Mouse (Mus musculus): ENCODE measurements around the gene Gfra1. TPM values are rescaled to one million over a fixed set of nuclear protein-coding genes. Genes with fewer than 3 reads are reported as not detected.

Gfra1 gene
- polyA plus RNA-seq, 1 experiment from 2014 or later: 9.5 TPM

DNA sequence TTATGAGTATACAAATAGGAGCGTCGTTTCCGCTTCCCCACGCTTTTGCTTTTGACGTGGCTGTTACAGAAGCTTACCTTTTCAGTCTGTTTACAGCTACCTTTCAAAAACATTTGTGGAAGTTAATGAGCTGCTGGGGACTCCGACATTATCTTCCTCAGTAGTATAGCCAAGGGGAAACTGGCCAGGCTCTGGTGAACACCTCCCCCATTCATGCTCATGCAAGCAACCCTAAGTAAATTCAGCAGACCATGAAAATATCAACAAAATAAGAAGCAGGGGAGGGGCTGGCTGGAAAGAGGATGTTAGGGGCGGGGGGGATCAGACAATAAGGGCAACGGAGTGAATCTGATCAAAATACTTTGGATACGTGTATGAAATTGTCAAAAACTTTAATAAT lies 228.0 kb downstream of the Gfra1 start:
- WGBS: 34% methylated on average over 9 of the region's 9 CpGs
- Histone ChIP-seq H3K36me3 (no peaks in the 10 kb centered on the region), H3K9me3 (no peaks in the 10 kb centered on the region), H3K27ac (no peak overlapping the region), H3K4me2 (peak overlapping the region; percentile 19; the same call in 1 of the 2 replicates), H3K4me3 (no peak overlapping the region), H3K4me1 (peaks cover 15% of the 10 kb centered on the region), H3K9ac (no peak overlapping the region), H3K27me3 (no peaks in the 10 kb centered on the region)
- 0 out of 2 replicates have a peak, but pooled peaks have one; percentile 23 for ATAC-seq (ENCODE audit: borderline replicate concordance, extremely low read depth, low FRiP score, low TSS enrichment)

DNA sequence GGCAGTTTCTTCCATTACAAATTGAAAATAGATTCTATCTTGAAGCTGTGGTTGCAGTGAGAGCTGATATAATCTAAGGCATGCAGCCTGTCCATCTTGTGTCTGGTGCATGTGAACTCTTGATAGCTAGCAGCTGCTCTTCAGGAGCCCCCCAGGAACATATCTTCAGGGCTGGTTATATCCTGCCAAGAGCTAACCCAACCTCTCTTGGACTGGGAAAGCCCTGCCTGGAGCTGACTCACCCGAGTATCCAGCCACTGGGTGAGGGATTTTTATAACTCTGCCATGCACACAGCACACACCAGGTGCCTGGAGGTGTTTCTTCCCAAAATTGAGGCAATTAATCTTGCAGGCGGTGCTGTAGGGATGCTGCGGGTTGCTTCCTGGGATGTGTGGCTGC lies 228.8 kb downstream of the Gfra1 start:
- Histone ChIP-seq H3K9me3 (no peaks in the 10 kb centered on the region), H3K9ac (no peak overlapping the region), H3K36me3 (no peaks in the 10 kb centered on the region), H3K4me1 (peaks cover 15% of the 10 kb centered on the region), H3K27me3 (no peaks in the 10 kb centered on the region), H3K4me3 (no peak overlapping the region), H3K27ac (no peak overlapping the region), H3K4me2 (no peak overlapping the region)
- 35% methylated on average over 3 of the region's 3 CpGs for WGBS
- ATAC-seq (ENCODE audit: borderline replicate concordance, extremely low read depth, low FRiP score, low TSS enrichment): no peak

DNA sequence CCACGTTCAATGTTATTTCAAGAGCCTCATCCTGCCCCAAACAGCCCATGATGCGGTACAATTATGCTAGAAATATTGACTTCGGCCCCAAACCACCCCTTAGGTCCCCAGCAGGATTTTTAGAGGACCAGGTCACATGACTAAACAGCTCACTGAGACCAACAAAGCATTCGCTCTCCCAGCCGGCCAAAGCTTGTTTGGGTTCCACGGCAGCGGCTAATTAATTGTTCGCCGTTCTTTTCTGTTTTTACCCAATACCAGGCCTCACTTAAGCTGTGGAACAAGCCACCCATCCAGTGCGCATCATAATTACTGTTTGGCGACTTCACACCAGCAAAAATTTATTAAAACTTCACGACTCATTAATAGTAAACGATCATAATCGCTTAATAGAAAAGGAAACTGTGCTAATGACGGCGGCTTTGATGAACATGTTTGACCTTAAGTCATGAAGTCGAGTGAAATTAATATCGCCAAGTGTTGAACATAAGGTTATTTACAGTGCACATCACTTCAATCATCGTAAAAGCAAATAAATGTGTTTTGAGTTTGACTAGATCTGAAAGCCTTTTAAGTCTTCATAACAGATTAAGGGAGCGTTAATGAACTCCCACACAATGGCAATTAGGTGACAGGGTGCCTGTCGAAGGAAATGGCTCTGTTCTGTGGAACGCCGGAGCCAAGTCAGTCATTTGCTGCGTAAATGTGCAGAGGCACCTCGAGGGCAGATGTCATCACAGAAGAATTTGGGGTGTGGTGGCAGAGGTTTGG lies 235.5 kb downstream of the Gfra1 start:
- no peak for ATAC-seq (ENCODE audit: borderline replicate concordance, extremely low read depth, low FRiP score, low TSS enrichment)
- no peaks in the 10 kb centered on the region for H3K9me3 ChIP-seq
- WGBS: 50% methylated on average over 25 of the region's 25 CpGs
- peaks cover 6% of the 10 kb centered on the region; the same call in 1 of the 2 replicates for H3K27me3 ChIP-seq
- no peaks in the 10 kb centered on the region for H3K4me1 ChIP-seq
- H3K36me3 ChIP-seq: no peaks in the 10 kb centered on the region
- no peak overlapping the region for H3K27ac ChIP-seq
- peak overlapping the region; percentile 18; the same call in 1 of the 2 replicates for H3K4me2 ChIP-seq
- no peak overlapping the region for H3K4me3 ChIP-seq
- no peak overlapping the region for H3K9ac ChIP-seq

DNA sequence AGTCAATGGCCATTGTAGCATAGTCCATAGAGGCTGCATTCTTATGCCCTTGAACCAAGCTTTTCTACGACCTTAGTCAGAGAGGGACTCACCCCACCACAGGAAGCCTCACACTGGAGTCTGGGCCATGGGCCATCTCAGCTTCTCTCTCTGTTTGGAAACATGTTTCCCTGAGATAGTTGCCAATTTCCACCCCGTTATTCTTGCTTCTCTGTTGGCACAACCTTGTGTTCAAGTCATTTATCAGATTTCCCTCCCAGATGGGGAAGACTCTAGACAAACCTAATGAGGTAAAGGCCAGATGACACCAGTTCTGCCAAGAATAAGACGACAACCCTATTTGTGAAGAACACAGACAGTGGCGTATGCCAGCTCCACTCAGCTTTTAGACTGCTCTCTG lies 238.1 kb downstream of the Gfra1 start:
- Histone ChIP-seq H3K4me1 (no peaks in the 10 kb centered on the region), H3K9ac (no peak overlapping the region), H3K4me2 (no peak overlapping the region), H3K27ac (no peak overlapping the region), H3K36me3 (no peaks in the 10 kb centered on the region), H3K4me3 (no peak overlapping the region), H3K27me3 (peaks cover 6% of the 10 kb centered on the region; the same call in 1 of the 2 replicates), H3K9me3 (no peaks in the 10 kb centered on the region)
- ATAC-seq (ENCODE audit: borderline replicate concordance, extremely low read depth, low FRiP score, low TSS enrichment): no peak
- 50% methylated on average over 4 of the region's 4 CpGs for WGBS

DNA sequence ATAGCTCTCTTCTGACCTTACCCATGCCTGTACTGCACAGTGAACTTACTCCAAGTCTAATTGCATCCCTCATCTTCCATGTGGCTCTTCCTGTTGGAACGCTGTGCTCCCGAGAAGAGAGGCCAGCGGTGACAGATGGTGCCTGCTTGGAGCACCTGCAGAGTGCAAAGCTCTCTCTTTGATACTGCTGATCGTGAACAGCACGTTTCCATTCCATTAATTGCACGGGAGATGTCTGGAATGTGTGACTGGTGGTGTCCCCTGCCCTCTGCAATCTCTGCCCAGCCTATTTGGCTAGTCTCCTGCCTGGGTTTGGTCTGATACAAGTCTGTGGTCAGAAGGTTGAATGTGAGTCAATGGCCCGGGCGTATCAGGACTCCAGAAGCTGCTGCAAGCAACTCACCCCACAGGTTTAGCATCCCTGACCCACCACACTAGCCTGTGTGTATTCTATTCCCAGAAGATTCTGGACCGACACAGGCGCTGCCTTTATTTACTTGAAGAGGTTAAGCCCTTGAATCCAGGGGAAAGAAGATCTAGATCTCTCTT lies 249.1 kb downstream of the Gfra1 start:
- no peak overlapping the region for H3K27ac ChIP-seq
- WGBS: 60% methylated on average over 10 of the region's 10 CpGs
- ATAC-seq (ENCODE audit: borderline replicate concordance, extremely low read depth, low FRiP score, low TSS enrichment): no peak

DNA sequence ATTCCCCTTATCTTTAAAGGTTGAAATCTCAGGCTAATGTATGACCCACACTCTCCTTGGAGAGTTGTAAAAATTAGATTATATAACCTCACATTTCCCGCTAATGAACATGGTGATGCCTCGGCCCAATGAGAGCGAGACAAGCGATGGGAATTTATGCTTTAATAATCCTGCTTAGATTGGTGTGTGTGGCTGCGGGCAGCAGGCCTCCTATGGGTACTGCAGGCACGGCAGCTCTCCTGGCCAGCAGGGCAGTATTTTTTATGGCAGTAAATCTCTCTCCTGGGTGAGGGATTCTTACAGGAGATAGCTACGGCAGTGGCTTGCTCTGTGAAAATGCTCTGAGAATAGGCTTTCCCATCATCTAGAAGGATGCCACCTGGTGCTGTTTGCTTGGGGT lies 250.2 kb downstream of the Gfra1 start:
- WGBS: 89% methylated on average over 7 of the region's 7 CpGs
- Histone ChIP-seq H3K27me3 (no peaks in the 10 kb centered on the region), H3K9me3 (no peaks in the 10 kb centered on the region), H3K4me3 (no peak overlapping the region), H3K4me1 (no peaks in the 10 kb centered on the region), H3K4me2 (no peak overlapping the region), H3K36me3 (no peaks in the 10 kb centered on the region), H3K27ac (no peak overlapping the region), H3K9ac (no peak overlapping the region)
- no peak for ATAC-seq (ENCODE audit: borderline replicate concordance, extremely low read depth, low FRiP score, low TSS enrichment)

More for the DNA sequence above, 249.1 kb downstream of the Gfra1 start:
- Histone ChIP-seq H3K4me2 (no peak overlapping the region), H3K9ac (no peak overlapping the region), H3K9me3 (no peaks in the 10 kb centered on the region), H3K4me3 (no peak overlapping the region), H3K36me3 (no peaks in the 10 kb centered on the region), H3K4me1 (no peaks in the 10 kb centered on the region), H3K27me3 (no peaks in the 10 kb centered on the region)

DNA sequence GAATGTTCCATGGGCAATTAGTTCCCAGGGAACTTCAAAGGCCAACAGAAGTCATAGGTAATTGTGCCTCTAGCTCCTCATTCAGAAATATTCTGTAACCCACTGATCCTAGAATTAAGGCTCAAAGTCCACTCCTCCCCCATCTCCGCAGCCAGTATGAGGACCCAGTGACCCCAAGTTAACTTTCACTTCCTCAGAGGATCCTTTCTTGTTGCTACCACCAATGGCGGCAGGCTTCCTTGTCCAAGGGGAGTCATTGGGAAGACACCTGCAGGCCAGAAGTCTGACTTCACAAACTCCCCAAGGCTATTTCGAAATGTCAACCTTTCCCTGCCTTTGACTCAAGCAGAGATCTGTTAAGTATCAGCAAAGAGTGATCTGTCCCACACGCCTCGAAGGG lies 253.1 kb downstream of the Gfra1 start:
- H3K4me2 ChIP-seq: no peak overlapping the region
- no peak overlapping the region for H3K4me3 ChIP-seq
- H3K9ac ChIP-seq: no peak overlapping the region
- no peaks in the 10 kb centered on the region for H3K36me3 ChIP-seq
- no peak overlapping the region for H3K27ac ChIP-seq
- WGBS: 75% methylated on average over 5 of the region's 5 CpGs
- H3K9me3 ChIP-seq: no peaks in the 10 kb centered on the region
- ATAC-seq (ENCODE audit: borderline replicate concordance, extremely low read depth, low FRiP score, low TSS enrichment): no peak
- H3K4me1 ChIP-seq: no peaks in the 10 kb centered on the region
- H3K27me3 ChIP-seq: no peaks in the 10 kb centered on the region

DNA sequence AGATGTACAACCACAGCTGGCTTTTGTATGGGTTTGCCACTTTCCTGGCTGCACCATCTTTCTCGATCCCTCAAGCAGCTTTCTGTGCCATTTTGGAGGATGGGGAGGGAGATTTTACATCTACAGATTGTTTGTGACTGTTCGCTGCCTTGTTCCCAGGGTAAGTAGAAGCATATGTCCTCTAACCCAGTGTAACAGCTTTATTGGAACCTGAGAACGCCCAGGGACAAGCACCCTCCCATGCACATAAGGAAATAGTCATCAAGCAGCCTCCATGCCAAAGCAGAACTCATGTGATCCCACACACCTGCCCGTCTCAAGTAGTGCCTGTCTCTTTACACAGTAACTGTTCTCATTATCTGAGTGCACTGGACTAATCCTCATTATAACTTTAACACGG lies 256.0 kb downstream of the Gfra1 start:
- Histone ChIP-seq H3K9me3 (no peaks in the 10 kb centered on the region), H3K9ac (no peak overlapping the region), H3K4me3 (no peak overlapping the region), H3K36me3 (no peaks in the 10 kb centered on the region), H3K27ac (no peak overlapping the region), H3K4me1 (no peaks in the 10 kb centered on the region), H3K4me2 (no peak overlapping the region), H3K27me3 (no peaks in the 10 kb centered on the region)
- ATAC-seq (ENCODE audit: borderline replicate concordance, extremely low read depth, low FRiP score, low TSS enrichment): no peak
- WGBS: 70% methylated on average over 5 of the region's 5 CpGs

DNA sequence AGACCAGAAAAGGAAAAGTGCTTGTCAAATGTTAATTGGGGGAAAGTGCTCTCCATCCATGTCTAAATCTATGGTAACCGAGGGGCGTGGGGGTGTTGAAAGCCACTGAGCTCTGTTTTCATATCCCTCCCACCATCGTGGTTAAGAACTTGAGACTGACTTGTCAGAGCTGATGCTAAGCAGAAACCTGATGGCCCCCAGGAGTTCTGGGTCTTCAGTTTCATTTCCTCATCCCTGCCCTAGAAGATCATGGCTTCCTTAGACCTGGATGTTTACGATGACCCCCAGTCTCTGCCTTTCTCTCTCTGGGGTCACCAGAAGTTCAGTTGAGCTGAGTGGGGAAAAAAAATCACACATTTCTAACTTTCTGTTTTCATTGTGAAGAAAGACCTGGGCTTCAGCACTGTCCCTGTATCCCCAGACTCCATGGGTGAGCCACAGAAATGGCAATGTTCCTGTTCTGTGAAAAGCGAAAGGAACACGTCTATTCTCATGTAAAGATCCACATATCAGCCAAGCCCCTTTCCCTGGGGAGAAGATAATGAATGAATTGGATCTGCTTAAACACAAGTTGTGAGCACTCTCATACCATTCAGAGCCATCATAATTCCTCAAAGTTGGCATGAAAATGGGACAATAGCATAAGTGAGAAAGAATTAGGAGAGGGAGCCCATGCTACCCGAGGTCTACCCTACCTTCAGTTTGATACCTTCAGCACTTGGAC lies 261.8 kb downstream of the Gfra1 start:
- Histone ChIP-seq H3K4me1 (no peaks in the 10 kb centered on the region), H3K9ac (no peak overlapping the region), H3K27me3 (no peaks in the 10 kb centered on the region), H3K4me3 (no peak overlapping the region), H3K36me3 (no peaks in the 10 kb centered on the region), H3K9me3 (no peaks in the 10 kb centered on the region), H3K4me2 (no peak overlapping the region), H3K27ac (no peak overlapping the region)
- WGBS: 53% methylated on average over 7 of the region's 7 CpGs
- no peak for ATAC-seq (ENCODE audit: borderline replicate concordance, extremely low read depth, low FRiP score, low TSS enrichment)

DNA sequence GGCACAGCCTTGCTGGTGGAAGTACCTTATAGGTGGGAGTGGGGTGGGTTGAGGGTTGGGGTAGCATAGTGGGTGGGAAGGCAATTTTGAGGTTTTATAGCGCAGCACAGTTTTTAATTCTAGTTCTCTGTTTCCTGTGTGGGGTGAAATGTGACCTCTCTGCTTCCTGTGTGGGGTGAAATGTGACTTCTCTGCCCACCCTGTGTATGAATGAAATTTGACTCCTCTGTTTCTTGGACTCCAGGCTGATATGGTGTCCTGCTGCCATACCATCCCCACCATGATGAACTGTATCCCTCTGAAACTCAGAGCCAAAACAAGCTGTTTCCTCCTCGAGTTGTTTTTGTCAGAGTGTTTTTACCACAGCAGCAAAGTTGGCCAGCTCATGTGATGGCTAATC lies 264.8 kb downstream of the Gfra1 start:
- H3K9ac ChIP-seq: no peak overlapping the region
- H3K4me3 ChIP-seq: no peak overlapping the region
- no peaks in the 10 kb centered on the region for H3K27me3 ChIP-seq
- ATAC-seq (ENCODE audit: borderline replicate concordance, extremely low read depth, low FRiP score, low TSS enrichment): no peak
- H3K4me2 ChIP-seq: no peak overlapping the region
- no peaks in the 10 kb centered on the region for H3K36me3 ChIP-seq
- no peaks in the 10 kb centered on the region for H3K4me1 ChIP-seq
- no peak overlapping the region for H3K27ac ChIP-seq
- WGBS: 55% methylated on average over 2 of the region's 2 CpGs
- H3K9me3 ChIP-seq: no peaks in the 10 kb centered on the region

DNA sequence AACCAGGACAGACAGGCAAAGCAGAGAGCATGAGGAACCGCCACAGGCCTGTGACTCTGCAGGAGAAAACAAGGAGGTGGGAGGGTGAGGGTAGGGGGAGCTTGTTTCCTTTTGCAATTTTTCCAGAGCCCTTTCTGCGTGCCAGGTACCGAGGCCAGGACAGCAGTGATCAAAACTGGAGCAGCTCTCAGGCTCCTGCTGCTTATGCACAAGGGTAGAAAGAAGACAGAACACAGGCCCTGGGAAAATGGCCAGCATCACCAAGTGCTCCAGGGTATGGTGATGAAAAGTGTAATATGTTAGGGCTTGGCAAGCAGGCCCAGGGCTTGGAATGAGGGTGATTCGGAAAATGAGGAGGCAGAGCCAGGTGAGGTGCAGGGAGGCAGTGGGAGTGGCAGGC lies 269.2 kb downstream of the Gfra1 start:
- Histone ChIP-seq H3K27ac (no peak overlapping the region), H3K36me3 (no peaks in the 10 kb centered on the region), H3K4me3 (no peak overlapping the region), H3K9ac (no peak overlapping the region), H3K4me2 (no peak overlapping the region), H3K27me3 (no peaks in the 10 kb centered on the region), H3K9me3 (no peaks in the 10 kb centered on the region), H3K4me1 (no peaks in the 10 kb centered on the region)
- 61% methylated on average over 4 of the region's 4 CpGs for WGBS
- no peak for ATAC-seq (ENCODE audit: borderline replicate concordance, extremely low read depth, low FRiP score, low TSS enrichment)

Data from lung, embryonic 15.5 days (tissue).